Mouse (Mus musculus): ENCODE data around the gene Pycr1. TPM values are rescaled to one million over a fixed set of nuclear protein-coding genes. Genes with fewer than 3 reads are reported as not detected.

Gene Pycr1
- total and polyA plus RNA-seq, 2 experiments from 2014 or later: 8.6 to 10.4 TPM

DNA sequence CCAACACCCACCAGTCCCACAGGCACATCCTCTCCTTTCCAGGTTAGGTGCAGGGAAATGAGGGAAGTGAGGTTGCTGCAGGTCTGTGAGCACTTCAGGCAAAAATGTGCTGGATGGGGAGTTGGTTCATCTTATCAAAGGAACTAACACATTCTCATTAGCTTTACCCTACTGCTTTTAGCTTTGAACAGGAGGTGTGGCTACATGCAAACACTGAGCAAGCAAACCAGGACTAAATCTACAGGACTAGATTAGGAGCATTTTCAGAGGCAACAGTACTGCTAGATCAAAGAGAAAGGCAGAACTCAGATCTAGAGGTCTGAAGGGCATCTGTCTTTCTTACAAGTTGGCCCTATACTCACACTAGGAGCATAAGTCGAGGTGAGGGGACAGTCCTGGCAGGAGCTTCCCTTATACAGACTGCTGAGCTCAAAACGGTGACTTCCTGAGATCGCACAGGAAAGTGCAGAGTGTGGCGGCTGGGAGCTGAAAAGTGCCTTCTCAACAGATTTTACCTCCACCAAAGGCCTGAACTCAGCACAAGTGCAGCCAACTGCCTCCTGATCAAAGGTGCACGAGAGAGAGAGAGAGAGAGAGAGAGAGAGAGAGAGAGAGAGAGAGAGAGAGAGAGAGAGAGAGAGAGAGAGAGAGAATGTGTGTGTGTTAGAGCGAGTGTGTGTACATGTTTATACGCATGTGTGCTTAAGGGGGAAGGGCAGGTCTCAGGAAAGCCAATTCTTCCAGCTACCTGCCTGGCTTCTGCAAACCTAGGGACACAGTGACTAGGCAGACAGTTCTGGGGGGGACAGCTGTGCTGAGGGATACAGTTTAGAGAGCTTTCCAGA, 12.5 kb downstream of the Pycr1 start:
- ATAC-seq (ENCODE audit: low FRiP score): no peak
- WGBS: 41% methylated on average over 7 of the region's 7 CpGs
- Histone ChIP-seq H3K9me3 (ENCODE audit: low read length) (no peaks in the 10 kb centered on the region), H3K36me3 (ENCODE audit: insufficient read depth, low read length) (peaks cover 25% of the 10 kb centered on the region), H3K4me3 (ENCODE audit: low read depth, low read length) (0 out of 2 replicates have a peak overlapping the region, but pooled peaks have one; percentile 89), H3K9ac (replicated peaks; ENCODE audit: low read length, poor library complexity, severe bottlenecking) (peak overlapping the region; percentile 39; the same call in 1 of the 2 replicates), H3K27me3 (ENCODE audit: insufficient read depth, low read length) (no peaks in the 10 kb centered on the region), H3K4me2 (ENCODE audit: low read depth, low read length, poor library complexity, severe bottlenecking) (peak overlapping the region; percentile 96; the same call in 1 of the 2 replicates), H3K27ac (ENCODE audit: low read depth, low read length) (no peak overlapping the region; the same call in 1 of the 2 replicates), H3K4me1 (ENCODE audit: insufficient read depth, low read length) (peaks cover 5% of the 10 kb centered on the region)
- no peak for TF ChIP-seq CTCF (IDR thresholded peaks at IDR 0.05)
- no peak for DNase-seq (ENCODE audit: low spot score)

DNA sequence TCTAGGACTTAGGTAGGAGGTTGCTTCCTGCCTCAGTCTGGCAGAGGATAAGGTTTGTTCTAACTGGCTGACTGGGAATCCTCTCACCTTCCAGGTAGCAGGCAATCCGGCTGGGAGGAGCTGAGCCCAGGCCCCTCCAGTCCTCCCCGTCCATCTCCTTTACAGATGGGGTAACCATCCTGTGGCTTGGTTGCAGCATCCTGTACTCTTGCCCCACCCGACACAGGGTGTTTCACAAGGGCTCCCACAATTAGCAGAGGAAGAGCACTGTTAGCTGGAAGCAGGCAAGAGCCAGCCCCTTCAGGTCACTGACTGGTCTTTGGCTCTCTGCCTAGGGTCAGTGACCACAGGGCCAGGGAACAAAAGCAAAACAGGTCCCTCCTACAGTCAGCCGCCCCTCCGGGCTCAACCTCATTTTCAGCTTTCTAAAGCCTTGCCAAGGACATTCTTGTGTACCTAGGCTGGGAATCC, 13.1 kb downstream of the Pycr1 start:
- no peak overlapping the region; the same call in 1 of the 2 replicates for H3K27ac ChIP-seq (ENCODE audit: low read depth, low read length)
- H3K4me2 ChIP-seq (ENCODE audit: low read depth, low read length, poor library complexity, severe bottlenecking): no peak overlapping the region

DNA sequence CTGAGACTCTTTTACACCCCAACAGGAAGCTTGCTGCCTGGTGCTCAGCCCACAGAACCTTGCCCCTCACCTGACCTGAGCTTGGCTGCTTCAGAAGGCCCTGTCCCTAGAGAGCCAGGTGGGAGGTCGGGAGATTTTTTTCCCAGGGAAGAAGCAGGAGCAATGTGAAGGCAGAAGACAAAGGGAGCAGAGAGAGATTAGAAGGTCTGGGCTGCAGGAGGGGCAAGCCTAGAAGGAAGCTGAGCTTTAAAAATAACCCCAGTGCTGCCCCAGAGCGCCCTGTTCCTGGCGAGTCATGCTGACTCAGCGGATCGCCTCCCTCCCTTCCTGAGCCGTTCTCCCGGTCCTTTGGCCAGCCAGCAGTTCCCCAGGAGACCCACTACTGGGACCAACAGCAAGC, 13.7 kb downstream of the Pycr1 start:
- no peak for TF ChIP-seq CTCF (IDR thresholded peaks at IDR 0.05)

More for the DNA sequence above, 13.1 kb downstream of the Pycr1 start:
- no peak for DNase-seq (ENCODE audit: low spot score)
- WGBS: 37% methylated on average over 5 of the region's 5 CpGs
- Histone ChIP-seq H3K9ac (replicated peaks; ENCODE audit: low read length, poor library complexity, severe bottlenecking) (peak overlapping the region; percentile 39; the same call in 1 of the 2 replicates), H3K36me3 (ENCODE audit: insufficient read depth, low read length) (peaks cover 25% of the 10 kb centered on the region), H3K4me1 (ENCODE audit: insufficient read depth, low read length) (peaks cover 5% of the 10 kb centered on the region), H3K9me3 (ENCODE audit: low read length) (no peaks in the 10 kb centered on the region), H3K27me3 (ENCODE audit: insufficient read depth, low read length) (no peaks in the 10 kb centered on the region), H3K4me3 (ENCODE audit: low read depth, low read length) (no peak overlapping the region)
- TF ChIP-seq CTCF (IDR thresholded peaks at IDR 0.05): no peak
- ATAC-seq (ENCODE audit: low FRiP score): no peak

DNA sequence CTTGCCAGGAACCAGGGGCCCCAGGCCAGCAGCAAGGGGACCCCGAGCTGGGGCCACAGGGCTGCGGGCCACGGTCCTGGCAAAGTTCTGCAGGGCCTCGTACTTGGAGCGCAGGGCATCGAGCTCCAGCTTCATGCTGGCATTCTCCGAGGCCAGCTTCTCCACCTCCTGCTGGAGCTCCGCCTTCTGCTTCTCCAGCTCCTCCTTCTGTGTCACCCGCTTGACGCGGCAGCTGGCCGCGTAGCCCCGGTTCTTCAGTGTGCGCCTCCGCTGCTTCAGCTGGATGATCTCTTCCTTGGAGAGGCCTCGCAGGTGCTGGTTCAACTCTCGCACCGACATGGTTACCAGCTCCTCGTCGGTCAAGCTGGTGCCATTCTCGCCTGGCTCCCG, 14.2 kb downstream of the Pycr1 start:
- Histone ChIP-seq H3K9me3 (ENCODE audit: low read length) (no peaks in the 10 kb centered on the region), H3K36me3 (ENCODE audit: insufficient read depth, low read length) (peaks cover 25% of the 10 kb centered on the region), H3K4me3 (ENCODE audit: low read depth, low read length) (no peak overlapping the region), H3K4me2 (ENCODE audit: low read depth, low read length, poor library complexity, severe bottlenecking) (no peak overlapping the region), H3K27me3 (ENCODE audit: insufficient read depth, low read length) (no peaks in the 10 kb centered on the region), H3K4me1 (ENCODE audit: insufficient read depth, low read length) (peaks cover 8% of the 10 kb centered on the region), H3K9ac (replicated peaks; ENCODE audit: low read length, poor library complexity, severe bottlenecking) (no peak overlapping the region), H3K27ac (ENCODE audit: low read depth, low read length) (no peak overlapping the region)
- 76% methylated on average over 23 of the region's 23 CpGs for WGBS
- ATAC-seq (ENCODE audit: low FRiP score) (no peak), DNase-seq (ENCODE audit: low spot score) (no peak)
- no peak for TF ChIP-seq CTCF (IDR thresholded peaks at IDR 0.05)

More for the DNA sequence above, 13.7 kb downstream of the Pycr1 start:
- Histone ChIP-seq H3K27ac (ENCODE audit: low read depth, low read length) (no peak overlapping the region), H3K4me1 (ENCODE audit: insufficient read depth, low read length) (peaks cover 8% of the 10 kb centered on the region), H3K9ac (replicated peaks; ENCODE audit: low read length, poor library complexity, severe bottlenecking) (no peak overlapping the region), H3K9me3 (ENCODE audit: low read length) (no peaks in the 10 kb centered on the region), H3K36me3 (ENCODE audit: insufficient read depth, low read length) (peaks cover 25% of the 10 kb centered on the region), H3K4me2 (ENCODE audit: low read depth, low read length, poor library complexity, severe bottlenecking) (no peak overlapping the region), H3K4me3 (ENCODE audit: low read depth, low read length) (no peak overlapping the region), H3K27me3 (ENCODE audit: insufficient read depth, low read length) (no peaks in the 10 kb centered on the region)
- ATAC-seq (ENCODE audit: low FRiP score) (no peak), DNase-seq (ENCODE audit: low spot score) (no peak)
- WGBS: 32% methylated on average over 7 of the region's 7 CpGs

DNA sequence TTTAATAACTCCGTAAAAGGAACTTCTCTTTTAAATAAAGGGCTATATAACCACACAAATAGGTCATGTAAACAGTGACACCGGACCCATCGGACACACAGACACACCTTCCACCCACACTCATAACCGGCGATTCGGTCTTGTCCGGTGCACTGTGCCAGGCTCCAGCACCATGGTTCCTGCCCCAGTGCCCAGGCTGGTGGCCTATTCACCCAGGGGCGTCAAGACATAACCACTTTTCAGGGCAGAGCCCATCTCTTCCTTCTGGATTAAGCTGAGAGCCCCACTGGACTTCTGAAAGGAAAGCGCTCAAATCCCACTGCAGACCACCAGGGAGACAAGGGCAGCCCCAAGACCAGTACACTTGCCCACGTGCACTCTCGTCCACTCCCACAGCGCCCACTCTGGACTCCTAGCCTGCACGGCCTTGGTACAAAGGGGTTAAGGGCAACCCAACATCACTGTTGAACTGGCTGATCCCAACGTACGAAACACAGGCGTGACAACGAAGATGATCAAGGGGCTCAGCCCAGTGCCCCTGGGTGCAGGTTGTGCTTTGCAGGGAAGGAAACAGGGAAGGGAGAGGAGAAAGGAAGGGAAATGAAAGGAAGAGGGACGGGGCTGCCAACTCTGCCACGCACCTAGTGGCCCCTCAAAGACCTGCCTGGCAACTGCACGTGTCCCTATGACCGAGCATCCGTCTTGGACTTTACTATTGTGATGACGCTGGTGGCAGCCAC, 14.8 kb downstream of the Pycr1 start:
- H3K9me3 ChIP-seq (ENCODE audit: low read length): no peaks in the 10 kb centered on the region
- H3K27me3 ChIP-seq (ENCODE audit: insufficient read depth, low read length): no peaks in the 10 kb centered on the region
- no peak overlapping the region for H3K9ac ChIP-seq (replicated peaks; ENCODE audit: low read length, poor library complexity, severe bottlenecking)
- TF ChIP-seq CTCF (IDR thresholded peaks at IDR 0.05): no peak
- 94% methylated on average over 23 of the region's 23 CpGs for WGBS
- peaks cover 8% of the 10 kb centered on the region for H3K4me1 ChIP-seq (ENCODE audit: insufficient read depth, low read length)
- no peak overlapping the region for H3K4me2 ChIP-seq (ENCODE audit: low read depth, low read length, poor library complexity, severe bottlenecking)
- ATAC-seq (ENCODE audit: low FRiP score) (no peak), DNase-seq (ENCODE audit: low spot score) (no peak)
- H3K27ac ChIP-seq (ENCODE audit: low read depth, low read length): no peak overlapping the region
- peaks cover 25% of the 10 kb centered on the region for H3K36me3 ChIP-seq (ENCODE audit: insufficient read depth, low read length)
- H3K4me3 ChIP-seq (ENCODE audit: low read depth, low read length): no peak overlapping the region
